Mouse (Mus musculus): ENCODE results near the gene Pacsin2. TPM values are rescaled to one million over a fixed set of nuclear protein-coding genes. Genes with fewer than 3 reads are reported as not detected.

The Pacsin2 gene
- polyA plus RNA-seq, 1 experiment from 2014 or later = 55.6 TPM

GRCm38 (mm10) chr15:83423589-83424384 lies 40.6 kb downstream of the Pacsin2 start:
- no peak for DNase-seq (ENCODE audit: low spot score)
- H3K4me3 ChIP-seq = no peak overlapping the region
- peaks cover 11% of the 10 kb centered on the region for H3K4me1 ChIP-seq
- H3K27ac ChIP-seq (replicated peaks) = no peak overlapping the region
- WGBS = 82% methylated on average over 5 of the region's 5 CpGs
- H3K36me3 ChIP-seq = no peaks in the 10 kb centered on the region
- H3K9me3 ChIP-seq (replicated peaks) = no peaks in the 10 kb centered on the region
- H3K27me3 ChIP-seq (ENCODE audit: low read depth, poor library complexity, severe bottlenecking) = no peaks in the 10 kb centered on the region

GRCm38 (mm10) chr15:83422299-83422981 lies 42.0 kb downstream of the Pacsin2 start:
- DNase-seq (ENCODE audit: low spot score) = no peak
- Histone ChIP-seq H3K4me1 (peaks cover 11% of the 10 kb centered on the region), H3K27ac (replicated peaks) (no peak overlapping the region), H3K27me3 (ENCODE audit: low read depth, poor library complexity, severe bottlenecking) (no peaks in the 10 kb centered on the region), H3K9me3 (replicated peaks) (no peaks in the 10 kb centered on the region), H3K4me3 (no peak overlapping the region), H3K36me3 (no peaks in the 10 kb centered on the region)
- 91% methylated on average over 15 of the region's 15 CpGs for WGBS

GRCm38 (mm10) chr15:83419562-83419961 lies 44.8 kb downstream of the Pacsin2 start:
- DNase-seq (ENCODE audit: low spot score) = no peak
- Histone ChIP-seq H3K4me3 (no peak overlapping the region), H3K4me1 (no peaks in the 10 kb centered on the region), H3K27me3 (ENCODE audit: low read depth, poor library complexity, severe bottlenecking) (no peaks in the 10 kb centered on the region), H3K9me3 (replicated peaks) (no peaks in the 10 kb centered on the region), H3K27ac (replicated peaks) (no peak overlapping the region), H3K36me3 (no peaks in the 10 kb centered on the region)
- WGBS = 88% methylated on average over 2 of the region's 2 CpGs

- no peak overlapping the region for H3K27ac ChIP-seq (replicated peaks)
- H3K27me3 ChIP-seq (ENCODE audit: low read depth, poor library complexity, severe bottlenecking) = no peaks in the 10 kb centered on the region
- no peaks in the 10 kb centered on the region for H3K9me3 ChIP-seq (replicated peaks)
- H3K36me3 ChIP-seq = no peaks in the 10 kb centered on the region
- H3K4me1 ChIP-seq = no peaks in the 10 kb centered on the region
- no peak for DNase-seq (ENCODE audit: low spot score)
- no peak overlapping the region for H3K4me3 ChIP-seq
These were observed 45.7 kb downstream of the Pacsin2 start for GRCm38 (mm10) chr15:83418685-83419084.

- Histone ChIP-seq H3K9me3 (replicated peaks) (no peaks in the 10 kb centered on the region), H3K27me3 (ENCODE audit: low read depth, poor library complexity, severe bottlenecking) (no peaks in the 10 kb centered on the region), H3K27ac (replicated peaks) (no peak overlapping the region), H3K36me3 (no peaks in the 10 kb centered on the region), H3K4me3 (no peak overlapping the region), H3K4me1 (no peaks in the 10 kb centered on the region)
- no peak for DNase-seq (ENCODE audit: low spot score)
- 93% methylated on average over 6 of the region's 6 CpGs for WGBS
These were observed 46.5 kb downstream of the Pacsin2 start for GRCm38 (mm10) chr15:83417916-83418315.

GRCm38 (mm10) chr15:83417407-83417806 lies 47.0 kb downstream of the Pacsin2 start:
- no peaks in the 10 kb centered on the region for H3K36me3 ChIP-seq
- H3K27me3 ChIP-seq (ENCODE audit: low read depth, poor library complexity, severe bottlenecking) = no peaks in the 10 kb centered on the region
- no peaks in the 10 kb centered on the region for H3K4me1 ChIP-seq
- no peak overlapping the region for H3K27ac ChIP-seq (replicated peaks)
- H3K9me3 ChIP-seq (replicated peaks) = no peaks in the 10 kb centered on the region
- no peak overlapping the region for H3K4me3 ChIP-seq
- 78% methylated on average over 7 of the region's 7 CpGs for WGBS
- DNase-seq (ENCODE audit: low spot score) = no peak

- 87% methylated on average over 6 of the region's 6 CpGs for WGBS
- H3K4me3 ChIP-seq = no peak overlapping the region
- no peaks in the 10 kb centered on the region for H3K9me3 ChIP-seq (replicated peaks)
- H3K27ac ChIP-seq (replicated peaks) = no peak overlapping the region
- H3K27me3 ChIP-seq (ENCODE audit: low read depth, poor library complexity, severe bottlenecking) = no peaks in the 10 kb centered on the region
- DNase-seq (ENCODE audit: low spot score) = no peak
- no peaks in the 10 kb centered on the region for H3K36me3 ChIP-seq
- no peaks in the 10 kb centered on the region for H3K4me1 ChIP-seq
These were observed 49.0 kb downstream of the Pacsin2 start for GRCm38 (mm10) chr15:83415391-83415790.

- WGBS = 90% methylated on average over 4 of the region's 4 CpGs
These were observed 52.8 kb downstream of the Pacsin2 start for GRCm38 (mm10) chr15:83411616-83412015.

GRCm38 (mm10) chr15:83410735-83411134 lies 53.7 kb downstream of the Pacsin2 start:
- Histone ChIP-seq H3K4me1 (0 out of 2 replicates have a peak, but pooled peaks cover 5% of the 10 kb centered on the region), H3K9me3 (replicated peaks) (no peaks in the 10 kb centered on the region), H3K36me3 (no peaks in the 10 kb centered on the region), H3K4me3 (no peak overlapping the region), H3K27ac (replicated peaks) (no peak overlapping the region), H3K27me3 (ENCODE audit: low read depth, poor library complexity, severe bottlenecking) (no peaks in the 10 kb centered on the region)
- DNase-seq (ENCODE audit: low spot score) = no peak
- 91% methylated on average over 4 of the region's 4 CpGs for WGBS

More at GRCm38 (mm10) chr15:83411616-83412015, 52.8 kb downstream of the Pacsin2 start:
- Histone ChIP-seq H3K27ac (replicated peaks) (no peak overlapping the region), H3K36me3 (no peaks in the 10 kb centered on the region), H3K4me1 (0 out of 2 replicates have a peak, but pooled peaks cover 5% of the 10 kb centered on the region), H3K4me3 (no peak overlapping the region), H3K9me3 (replicated peaks) (no peaks in the 10 kb centered on the region), H3K27me3 (ENCODE audit: low read depth, poor library complexity, severe bottlenecking) (no peaks in the 10 kb centered on the region)
- DNase-seq (ENCODE audit: low spot score) = no peak

- Histone ChIP-seq H3K4me3 (no peak overlapping the region), H3K27me3 (ENCODE audit: low read depth, poor library complexity, severe bottlenecking) (no peaks in the 10 kb centered on the region), H3K36me3 (no peaks in the 10 kb centered on the region), H3K9me3 (replicated peaks) (no peaks in the 10 kb centered on the region), H3K27ac (replicated peaks) (no peak overlapping the region), H3K4me1 (0 out of 2 replicates have a peak, but pooled peaks cover 5% of the 10 kb centered on the region)
- no peak for DNase-seq (ENCODE audit: low spot score)
- WGBS = 88% methylated on average over 6 of the region's 6 CpGs
These were observed 54.1 kb downstream of the Pacsin2 start for GRCm38 (mm10) chr15:83410270-83410669.

GRCm38 (mm10) chr15:83408692-83409442 lies 55.5 kb downstream of the Pacsin2 start:
- Histone ChIP-seq H3K4me3 (no peak overlapping the region), H3K9me3 (replicated peaks) (no peaks in the 10 kb centered on the region), H3K27me3 (ENCODE audit: low read depth, poor library complexity, severe bottlenecking) (no peaks in the 10 kb centered on the region), H3K27ac (replicated peaks) (no peak overlapping the region), H3K36me3 (no peaks in the 10 kb centered on the region), H3K4me1 (0 out of 2 replicates have a peak, but pooled peaks cover 5% of the 10 kb centered on the region)
- WGBS = 79% methylated on average over 8 of the region's 8 CpGs
- DNase-seq (ENCODE audit: low spot score) = no peak

- H3K27me3 ChIP-seq (ENCODE audit: low read depth, poor library complexity, severe bottlenecking) = no peaks in the 10 kb centered on the region
- no peak overlapping the region for H3K27ac ChIP-seq (replicated peaks)
- peaks cover 8% of the 10 kb centered on the region; the same call in 1 of the 2 replicates for H3K4me1 ChIP-seq
- 90% methylated on average over 5 of the region's 5 CpGs for WGBS
- H3K4me3 ChIP-seq = no peak overlapping the region
- H3K36me3 ChIP-seq = no peaks in the 10 kb centered on the region
- H3K9me3 ChIP-seq (replicated peaks) = no peaks in the 10 kb centered on the region
- no peak for DNase-seq (ENCODE audit: low spot score)
These were observed 56.2 kb downstream of the Pacsin2 start for GRCm38 (mm10) chr15:83408216-83408615.
